Mouse (Mus musculus): Measurements from ENCODE around the gene Arfgap3.

DNA sequence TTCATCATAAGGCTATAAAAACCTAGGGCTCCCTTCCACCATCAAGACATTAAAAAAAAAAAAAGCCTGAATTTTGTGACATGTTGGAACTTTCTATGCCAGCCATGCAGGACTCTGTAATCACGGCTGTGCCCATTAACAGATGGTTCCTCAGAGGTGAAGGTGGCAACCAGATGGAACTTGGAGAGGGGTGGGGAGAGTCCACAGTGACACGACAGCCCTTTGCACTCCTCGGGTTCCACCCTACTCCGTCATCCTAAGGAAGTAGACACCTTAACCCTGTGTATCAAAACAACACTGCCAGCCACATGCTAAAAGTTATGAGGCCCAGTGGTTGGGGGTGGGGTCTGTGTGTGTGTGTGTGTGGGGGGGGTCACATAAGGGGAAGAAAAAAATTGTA, 1.3 kb downstream of the Arfgap3 start:
- TF ChIP-seq CHD2 (IDR thresholded peaks at IDR 0.05; ENCODE audit: low read depth, low read length): no peak
- TF ChIP-seq ZNF384 (IDR thresholded peaks at IDR 0.05; ENCODE audit: low read depth, low read length): no peak
- no peak for TF ChIP-seq HCFC1 (IDR thresholded peaks at IDR 0.05; ENCODE audit: borderline replicate concordance, insufficient read depth, low read length)
- no peak for TF ChIP-seq MAFK (IDR thresholded peaks at IDR 0.05; ENCODE audit: insufficient read depth, low read depth, low read length)
- TF ChIP-seq ZC3H11A (IDR thresholded peaks at IDR 0.05; ENCODE audit: borderline replicate concordance, low read depth, low read length): no peak
